Mouse (Mus musculus) stomach, postnatal 0 days (tissue): ENCODE data around the gene 1700017B05Rik.

Experiments
- CTCF ChIP-seq: IDR thresholded peaks from 2 replicates; pipeline ENCODE4 v1.5.1; 2016; ENCODE audit warnings: antibody characterized with exemption, low read depth, mild to moderate bottlenecking, moderate library complexity
- EP300 ChIP-seq: optimal IDR thresholded peaks from 2 replicates; pipeline ENCODE3; 2016; ENCODE audit warnings: antibody characterized with exemption

DNA sequence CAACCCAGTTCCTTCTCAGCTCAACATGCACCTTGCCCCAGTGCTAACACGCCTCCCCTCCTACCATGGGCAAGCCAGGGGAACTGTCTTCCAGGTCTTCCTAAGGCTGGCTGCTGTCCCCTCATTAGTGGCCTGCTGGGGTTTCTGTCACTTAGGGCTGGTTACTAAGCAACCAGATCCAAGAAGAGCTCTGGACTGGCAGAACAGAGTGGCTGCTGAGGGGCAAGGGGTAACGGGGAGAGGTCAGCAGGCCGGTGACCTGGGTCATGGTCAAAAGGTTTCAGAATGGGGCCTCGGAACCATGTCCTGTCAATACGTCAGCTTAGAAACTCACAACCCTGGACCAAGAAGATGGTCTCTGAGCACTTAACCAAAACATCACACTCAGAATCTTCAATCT lies 5.0 kb upstream of the 1700017B05Rik start:
- TF ChIP-seq CTCF, result no peak
- TF ChIP-seq EP300, result no peak
